Mouse (Mus musculus): ENCODE results near the gene Vmn1r114.
"Not testable (repeated sequence)": the region's sequence is repeated elsewhere in the genome, so short reads cannot be mapped to it uniquely, and the experiment has no call there.

Gene Vmn1r114

DNA sequence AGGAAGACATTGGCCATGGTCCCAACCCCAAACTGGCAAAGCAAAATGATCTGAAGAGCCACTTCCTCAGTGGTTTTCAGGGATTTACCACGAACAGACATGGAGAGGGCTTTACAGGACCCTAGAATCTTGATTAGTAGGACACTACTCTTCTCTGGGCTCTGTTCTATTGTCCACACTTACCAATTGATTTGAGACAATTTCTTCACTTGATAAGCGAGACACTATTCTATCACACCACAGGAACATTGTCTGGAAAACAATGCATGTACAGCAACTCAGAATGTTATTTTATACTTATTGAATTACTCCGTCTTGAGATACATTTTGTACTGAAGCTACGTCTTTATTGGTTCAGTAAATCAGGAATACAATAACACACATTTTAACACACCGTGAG lies at the start of gene Vmn1r114:
Gene Vmn1r114, minus strand, starts transcription at position 101 of the 400 bp plus-strand sequence.
- CTCF ChIA-PET: not testable (repeated sequence)

DNA sequence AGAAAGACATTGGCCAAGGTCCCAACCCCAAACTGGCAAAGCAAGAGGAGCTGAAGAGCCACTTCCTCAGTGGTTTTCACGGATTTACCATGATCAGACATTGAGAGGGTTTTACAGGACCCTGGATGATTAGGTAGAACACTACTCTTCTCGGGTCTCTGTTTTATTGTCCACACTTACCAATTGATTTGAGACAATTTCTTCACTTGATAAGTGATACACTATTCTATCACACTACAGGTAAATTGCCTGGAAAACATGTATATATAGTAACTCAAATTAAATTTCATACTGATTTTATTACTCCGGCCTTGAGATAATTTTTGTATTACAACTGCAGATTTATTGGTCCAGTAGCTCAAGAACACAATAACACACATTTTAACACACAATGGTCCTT lies 32.9 kb upstream of the Vmn1r114 start, which contains the start of gene Vmn1r115:
Gene Vmn1r115, minus strand, starts transcription at position 101 of the 400 bp plus-strand sequence.
- CTCF ChIA-PET: not testable (repeated sequence)

DNA sequence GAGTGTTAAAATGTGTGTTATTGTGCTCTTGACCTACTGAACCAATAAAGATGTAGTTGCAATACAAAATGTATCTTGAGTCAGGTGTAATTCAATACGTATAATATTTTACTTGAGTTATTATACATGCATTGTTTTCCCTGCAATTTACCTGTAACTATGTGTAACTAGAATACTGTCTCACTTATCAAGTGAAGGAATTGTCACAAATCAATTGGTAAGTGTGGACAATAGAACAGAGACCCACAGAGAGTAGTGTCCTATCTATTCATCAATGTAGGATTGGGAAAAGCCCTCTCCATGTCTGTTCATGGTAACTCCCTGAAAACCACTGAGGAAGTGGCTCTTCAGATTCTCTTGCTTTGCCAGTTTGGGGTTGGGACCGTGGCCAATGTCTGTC lies 25.0 kb downstream of the Vmn1r114 start, which contains the start of gene Vmn1r113:
Gene Vmn1r113, plus strand, starts transcription at position 301 of the 400 bp plus-strand sequence.
- CTCF ChIA-PET: not testable (repeated sequence)

DNA sequence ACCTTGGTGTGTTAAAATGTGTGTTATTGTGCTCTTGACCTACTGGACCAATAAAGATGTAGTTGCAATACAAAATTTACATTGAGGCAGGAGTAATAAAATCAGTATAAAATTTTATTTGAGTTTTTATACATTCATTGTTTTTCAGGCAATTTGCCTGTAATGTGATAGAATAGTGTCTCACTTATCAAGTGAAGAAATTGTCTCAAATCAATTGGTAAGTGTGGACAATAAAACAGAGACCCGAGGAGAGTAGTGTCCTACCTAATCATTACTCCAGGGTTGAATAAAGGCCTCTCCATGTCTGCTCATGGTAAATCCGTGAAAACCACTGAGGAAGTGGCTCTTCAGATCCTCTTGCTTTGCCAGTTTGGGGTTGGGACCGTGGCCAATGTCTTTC lies 41.1 kb downstream of the Vmn1r114 start, which contains the start of gene Vmn1r112:
Gene Vmn1r112, plus strand, starts transcription at position 301 of the 400 bp plus-strand sequence.
- CTCF ChIA-PET: not testable (repeated sequence)
